ENCODE assay signal across 17 mouse cellular contexts in the genomic region with DNA sequence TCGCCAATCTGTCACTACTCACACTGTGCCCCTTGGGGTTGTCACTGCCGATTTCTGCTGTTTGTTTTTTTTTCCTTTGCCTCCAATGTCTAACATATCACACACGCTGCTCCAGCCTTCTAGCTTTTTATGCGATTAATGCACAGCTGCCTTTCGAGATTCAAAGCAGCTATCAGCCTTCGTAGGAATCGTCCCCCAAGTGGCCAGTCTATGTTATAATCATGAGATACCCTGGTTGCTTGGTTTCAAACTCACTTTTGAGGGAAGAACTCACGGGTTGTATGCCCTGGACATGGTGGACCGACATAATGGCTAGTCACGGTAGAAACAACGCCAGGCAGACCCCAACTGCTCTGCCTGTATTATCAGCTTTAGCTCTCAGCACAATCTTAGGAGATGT. TPM values are rescaled to one million over a fixed set of nuclear protein-coding genes. Genes with fewer than 3 reads are reported as not detected.
DNase-seq lines count a peak whose midpoint lies in the region; ATAC-seq and TF ChIP-seq lines count a peak whose summit lies in the region.
"Had no signal": no experiment of that assay in that cellular context is flagged by ENCODE, and none has a peak within 500 bp of the region (broad histone marks: within the 10 kb centered on the region; RNA-seq: fewer than 3 reads in every experiment).

No protein-coding gene starts in this region.

- no peak overlapping the region for H3K4me3 ChIP-seq in hindbrain, embryonic 14.5 days (replicated peaks; ENCODE audit: low read length)
- H3K4me3 ChIP-seq in hindbrain, embryonic 16.5 days (ENCODE audit: low read length): no peak overlapping the region
- H3K4me3 ChIP-seq in lung, postnatal 0 days (ENCODE audit: low read depth, low read length): no peak overlapping the region
- no peak overlapping the region for H3K4me3 ChIP-seq in ES-Bruce4 (ENCODE audit: low read depth, low read length)
- H3K4me3 ChIP-seq: forebrain, embryonic 13.5 days; heart, embryonic 15.5 days had no signal

- H3K36me3 ChIP-seq in hindbrain, embryonic 14.5 days (replicated peaks; ENCODE audit: control insufficient read depth, insufficient read depth): no peaks in the 10 kb centered on the region
- H3K36me3 ChIP-seq in hindbrain, embryonic 16.5 days (ENCODE audit: control insufficient read depth, insufficient read depth, low read length): no peaks in the 10 kb centered on the region
- no peaks in the 10 kb centered on the region for H3K36me3 ChIP-seq in lung, postnatal 0 days (ENCODE audit: insufficient read depth, low read length)
- peaks cover 15% of the 10 kb centered on the region for H3K36me3 ChIP-seq in ES-Bruce4 (ENCODE audit: control insufficient read depth, insufficient read depth, low read length, poor library complexity, severe bottlenecking)
- H3K36me3 ChIP-seq: heart, embryonic 15.5 days had no signal

- peak; percentile 37; the same call in 1 of the 2 replicates for TF ChIP-seq CTCF in lung, postnatal 0 days (IDR thresholded peaks at IDR 0.05)
- no peak for TF ChIP-seq CTCF in ES-Bruce4 (IDR thresholded peaks at IDR 0.05; ENCODE audit: low read depth, low read length)
- peak; percentile 42; the same call in 1 of the 2 replicates for TF ChIP-seq CTCF in brain, embryonic 14.5 days (IDR thresholded peaks at IDR 0.05; ENCODE audit: borderline replicate concordance, extremely low read depth, insufficient read depth, insufficient read length)

- H3K4me2 ChIP-seq in hindbrain, embryonic 14.5 days (replicated peaks): no peak overlapping the region
- no peak overlapping the region for H3K4me2 ChIP-seq in hindbrain, embryonic 16.5 days (ENCODE audit: low read length)
- H3K4me2 ChIP-seq in lung, postnatal 0 days (replicated peaks; ENCODE audit: low read depth, low read length): no peak overlapping the region
- H3K4me2 ChIP-seq: forebrain, embryonic 13.5 days; heart, embryonic 15.5 days had no signal

- no peaks in the 10 kb centered on the region for H3K4me1 ChIP-seq in hindbrain, embryonic 14.5 days (replicated peaks; ENCODE audit: control insufficient read depth, insufficient read depth, low read length)
- no peaks in the 10 kb centered on the region; the same call in 1 of the 2 replicates for H3K4me1 ChIP-seq in hindbrain, embryonic 16.5 days (ENCODE audit: control insufficient read depth, insufficient read depth, low read depth, low read length)
- H3K4me1 ChIP-seq in lung, postnatal 0 days (ENCODE audit: insufficient read depth, low read depth, low read length): no peaks in the 10 kb centered on the region
- H3K4me1 ChIP-seq in ES-Bruce4 (ENCODE audit: control insufficient read depth, insufficient read depth, low read length): no peaks in the 10 kb centered on the region

- DNase-seq in hindbrain, embryonic 14.5 days (ENCODE audit: low spot score): peak; percentile 44
- no peak for DNase-seq in lung, postnatal 0 days (ENCODE audit: low spot score)
- DNase-seq in lung, postnatal 4 days: no peak
- DNase-seq in brain, embryonic 14.5 days (ENCODE audit: low read depth): peak; percentile 60
- DNase-seq in frontal cortex, postnatal 14 days (ENCODE audit: low spot score in 2 of 2): no peak
- DNase-seq: adrenal gland, adult 8-10 months; cerebellum, adult 11-12 months; cerebellum, postnatal 25 days; kidney, adult 2 months; kidney, postnatal 25 days; right cerebral cortex, postnatal 4 days; thymus, postnatal 36 days had no signal

- peaks cover 22% of the 10 kb centered on the region for H3K27me3 ChIP-seq in hindbrain, embryonic 14.5 days (ENCODE audit: control insufficient read depth, insufficient read depth, low read length)
- peaks cover 12% of the 10 kb centered on the region for H3K27me3 ChIP-seq in hindbrain, embryonic 16.5 days (replicated peaks; ENCODE audit: control insufficient read depth, insufficient read depth, low read length)
- no peaks in the 10 kb centered on the region for H3K27me3 ChIP-seq in lung, postnatal 0 days (replicated peaks; ENCODE audit: insufficient read depth, low read length)
- H3K27me3 ChIP-seq in ES-Bruce4 (ENCODE audit: control insufficient read depth, insufficient read depth, low read length, poor library complexity, severe bottlenecking): no peaks in the 10 kb centered on the region

- no peak for TF ChIP-seq EP300 in lung, postnatal 0 days (IDR thresholded peaks at IDR 0.05)
- no peak for TF ChIP-seq EP300 in ES-Bruce4 (IDR thresholded peaks at IDR 0.05; ENCODE audit: insufficient read depth, low read depth, low read length)

- no peaks in the 10 kb centered on the region for H3K9me3 ChIP-seq in hindbrain, embryonic 14.5 days (ENCODE audit: control insufficient read depth, low read length)
- H3K9me3 ChIP-seq in hindbrain, embryonic 16.5 days (ENCODE audit: control insufficient read depth, low read length): no peaks in the 10 kb centered on the region
- no peaks in the 10 kb centered on the region for H3K9me3 ChIP-seq in lung, postnatal 0 days (ENCODE audit: low read length)
- no peaks in the 10 kb centered on the region for H3K9me3 ChIP-seq in ES-Bruce4 (replicated peaks; ENCODE audit: control insufficient read depth, insufficient read depth, low read length, poor library complexity, severe bottlenecking)
- H3K9me3 ChIP-seq: forebrain, embryonic 13.5 days; heart, embryonic 15.5 days had no signal

- TF ChIP-seq POLR2A in ES-Bruce4 (IDR thresholded peaks at IDR 0.05; ENCODE audit: insufficient read depth, low read length): no peak
- TF ChIP-seq POLR2A in brain, embryonic 14.5 days (IDR thresholded peaks at IDR 0.05; ENCODE audit: borderline replicate concordance, extremely low read depth, insufficient read depth, insufficient read length, poor library complexity, severe bottlenecking): no peak

- ATAC-seq in hindbrain, embryonic 14.5 days (ENCODE audit: low FRiP score): no peak
- ATAC-seq in hindbrain, embryonic 16.5 days: no peak
- ATAC-seq in lung, postnatal 0 days: no peak
- ATAC-seq: forebrain, embryonic 13.5 days had no signal

- WGBS in hindbrain, embryonic 14.5 days: 45% methylated on average over 11 of the region's 11 CpGs
- 48% methylated on average over 11 of the region's 11 CpGs for WGBS in hindbrain, embryonic 16.5 days
- WGBS in lung, postnatal 0 days: 53% methylated on average over 11 of the region's 11 CpGs

- no peak overlapping the region for H3K9ac ChIP-seq in hindbrain, embryonic 14.5 days
- H3K9ac ChIP-seq in hindbrain, embryonic 16.5 days (ENCODE audit: low read depth, low read length): no peak overlapping the region
- no peak overlapping the region for H3K9ac ChIP-seq in lung, postnatal 0 days (replicated peaks; ENCODE audit: low read depth)
- H3K9ac ChIP-seq in ES-Bruce4 (ENCODE audit: low read depth, poor library complexity, severe bottlenecking): no peak overlapping the region
- H3K9ac ChIP-seq: forebrain, embryonic 13.5 days; heart, embryonic 15.5 days had no signal

- no peak overlapping the region for H3K27ac ChIP-seq in hindbrain, embryonic 14.5 days
- H3K27ac ChIP-seq in hindbrain, embryonic 16.5 days (ENCODE audit: low read depth, low read length): no peak overlapping the region
- H3K27ac ChIP-seq in lung, postnatal 0 days (ENCODE audit: low read length): no peak overlapping the region
- H3K27ac ChIP-seq in ES-Bruce4 (ENCODE audit: insufficient read depth, low read length): peak overlapping the region; percentile 75
- H3K27ac ChIP-seq: forebrain, embryonic 13.5 days; heart, embryonic 15.5 days had no signal

RNA-seq across cellular contexts. Expression of gene Gpa33, which starts 21.3 kb away (rescaled TPM):
- not detected in 2 replicates for polyA plus RNA-seq in hindbrain, embryonic 14.5 days (2014; fragmentation: Nextera tagmentation; extraction: Ambion mirVana)
- polyA plus RNA-seq in hindbrain, embryonic 16.5 days (2015; fragmentation: Nextera tagmentation; extraction: Ambion mirVana): not detected in 2 replicates
- polyA plus RNA-seq in lung, postnatal 0 days (2015; fragmentation: Nextera tagmentation; extraction: Ambion mirVana): 0.12 TPM in 1 of 2 replicates, not detected in the other
- 49.6 and 55.9 TPM in 2 replicates for polyA plus RNA-seq in ES-Bruce4 (2011; ENCODE audit: insufficient read depth, insufficient read length, low read depth, missing spikeins)
- polyA plus RNA-seq in brain, embryonic 14.5 days (2012; rRNA removed): 0.09 and 0.14 TPM in 2 replicates
- polyA plus RNA-seq: forebrain, embryonic 13.5 days; heart, embryonic 15.5 days; neural tube, embryonic 14.5 days had no signal

RNA-seq across cellular contexts. Expression of gene Dusp27, which starts 23.6 kb away (rescaled TPM):
- 1.1 TPM in 2 replicates for polyA plus RNA-seq in hindbrain, embryonic 14.5 days (2014; fragmentation: Nextera tagmentation; extraction: Ambion mirVana)
- polyA plus RNA-seq in hindbrain, embryonic 16.5 days (2015; fragmentation: Nextera tagmentation; extraction: Ambion mirVana): 1.1 and 1.9 TPM in 2 replicates
- 0.75 and 0.86 TPM in 2 replicates for polyA plus RNA-seq in lung, postnatal 0 days (2015; fragmentation: Nextera tagmentation; extraction: Ambion mirVana)
- polyA plus RNA-seq in ES-Bruce4 (2011; ENCODE audit: insufficient read depth, insufficient read length, low read depth, missing spikeins): 3.9 and 5.8 TPM in 2 replicates
- polyA plus RNA-seq in brain, embryonic 14.5 days (2012; rRNA removed): 0.29 and 0.75 TPM in 2 replicates

Comparison
In these comparisons a context has a peak if more than half of its experiments do, and no peak if none do; other contexts are left out.
1. DNase-seq: peak in hindbrain, embryonic 14.5 days (single experiment) and brain, embryonic 14.5 days (single experiment); none in lung, postnatal 0 days (single experiment), lung, postnatal 4 days (0 of 2) and frontal cortex, postnatal 14 days (0 of 2).
2. RNA of gene Gpa33, which starts 21.3 kb away (polyA plus RNA-seq): 49.6 to 55.9 TPM in ES-Bruce4; 0.09 to 0.14 TPM in brain, embryonic 14.5 days, 0.12 TPM in lung, postnatal 0 days, not detected in hindbrain, embryonic 14.5 days and not detected in hindbrain, embryonic 16.5 days; every median in the first group is over 10 times any median in the second.